Mouse (Mus musculus): Measurements from ENCODE around the gene Glud1.

Gene Glud1

DNA sequence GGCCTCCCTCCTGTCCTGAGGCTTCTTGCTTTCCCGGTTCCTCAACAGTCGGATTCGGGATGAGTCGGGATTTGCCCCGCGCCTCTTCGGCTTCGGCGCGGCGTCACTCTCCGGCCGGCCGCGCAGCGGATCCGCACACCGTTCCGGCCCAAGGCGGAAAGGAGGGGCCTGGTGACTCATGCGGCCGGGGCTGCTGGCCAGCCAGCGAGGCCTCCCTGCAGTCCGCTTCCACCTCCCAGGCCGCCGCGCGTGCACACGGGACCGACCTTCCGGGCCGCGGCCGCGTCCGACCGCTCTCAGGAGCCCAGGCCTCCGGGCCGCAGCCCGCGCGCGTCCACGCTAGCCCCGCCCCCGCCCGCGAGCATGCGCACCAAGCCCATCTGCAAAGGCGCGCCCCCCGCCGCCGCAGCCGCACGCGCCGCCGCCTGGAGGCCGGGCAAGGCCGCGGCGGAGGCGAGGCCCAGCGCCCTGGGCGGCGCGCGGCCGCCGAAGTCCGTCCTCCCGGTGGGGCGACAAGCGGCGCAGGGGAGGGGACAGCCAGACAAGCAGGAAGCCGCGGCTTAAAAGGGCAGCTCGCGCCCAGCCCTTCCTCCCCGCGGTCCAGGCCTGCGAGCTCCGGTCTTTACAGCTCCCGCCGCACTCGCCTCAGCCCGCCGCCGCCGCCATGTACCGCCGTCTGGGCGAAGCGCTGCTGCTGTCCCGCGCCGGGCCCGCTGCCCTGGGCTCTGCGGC, at the start of gene Glud1, which contains the start of gene Shld2:
Gene Glud1 (plus strand): TSS at position 494 of the 732 bp plus-strand sequence.
Gene Shld2 (minus strand): TSS at position 260 of the 732 bp plus-strand sequence.
- peak; percentile 97 to 98 for DNase-seq

DNA sequence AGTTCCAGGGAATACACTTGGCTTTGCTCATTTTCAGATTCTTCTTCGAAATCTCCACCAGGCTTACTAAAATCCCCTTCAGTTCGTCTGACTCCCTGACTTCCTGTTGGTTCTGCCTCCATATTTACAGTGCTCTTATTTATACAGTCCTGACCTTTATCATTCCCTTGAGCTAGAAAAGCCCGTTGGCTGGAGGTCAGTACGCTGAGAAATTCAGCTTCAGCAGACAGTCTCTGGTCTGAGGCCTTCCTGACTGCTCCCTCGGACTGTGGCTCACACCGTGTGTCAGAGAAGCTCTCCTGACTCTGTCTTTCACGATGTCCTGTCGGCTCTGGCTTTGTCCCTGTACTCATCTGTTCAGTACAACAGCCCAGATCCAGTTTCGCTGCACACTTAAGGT, 42.5 kb upstream of the Glud1 start:
- DNase-seq: peak; percentile 11 to 24

DNA sequence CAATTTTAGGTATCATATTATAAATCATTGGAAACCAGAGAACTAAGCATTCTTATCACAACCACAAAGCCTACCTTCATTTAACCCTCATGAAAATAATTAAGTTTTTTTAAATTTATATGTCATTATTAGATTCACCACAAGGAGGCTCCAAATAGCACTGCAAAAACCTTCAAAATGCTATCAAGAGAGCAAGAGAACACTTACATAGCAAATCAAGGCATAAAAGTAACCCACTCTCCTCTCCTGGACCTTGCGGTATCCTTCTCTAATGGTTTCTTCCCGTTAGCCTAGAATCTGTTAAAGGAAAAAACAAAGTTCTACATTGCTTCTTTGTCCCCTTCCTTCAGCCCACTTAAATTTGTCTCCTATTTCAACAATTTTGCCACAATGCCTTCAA, 37.2 kb upstream of the Glud1 start:
- no peak for DNase-seq

DNA sequence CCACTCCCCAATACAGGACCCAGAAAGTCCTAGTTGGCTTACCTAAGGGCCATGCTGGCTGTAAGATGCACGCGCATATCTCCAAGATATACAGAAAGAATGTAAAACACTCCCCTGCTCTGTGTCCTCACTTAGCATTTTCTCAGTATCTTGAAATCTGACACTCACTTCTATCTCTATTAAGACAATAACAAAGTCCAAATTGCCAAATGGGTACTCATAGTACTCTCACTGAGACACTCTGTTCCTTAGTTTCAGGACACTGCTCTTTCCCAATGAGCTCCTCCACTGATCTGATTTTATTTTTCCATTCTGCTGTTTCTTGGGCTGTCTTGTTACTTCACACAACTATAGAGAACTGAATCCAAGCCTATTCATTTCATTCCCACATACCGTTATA, 36.4 kb upstream of the Glud1 start:
- DNase-seq: peak in 1 of 2 experiments; percentile 59

DNA sequence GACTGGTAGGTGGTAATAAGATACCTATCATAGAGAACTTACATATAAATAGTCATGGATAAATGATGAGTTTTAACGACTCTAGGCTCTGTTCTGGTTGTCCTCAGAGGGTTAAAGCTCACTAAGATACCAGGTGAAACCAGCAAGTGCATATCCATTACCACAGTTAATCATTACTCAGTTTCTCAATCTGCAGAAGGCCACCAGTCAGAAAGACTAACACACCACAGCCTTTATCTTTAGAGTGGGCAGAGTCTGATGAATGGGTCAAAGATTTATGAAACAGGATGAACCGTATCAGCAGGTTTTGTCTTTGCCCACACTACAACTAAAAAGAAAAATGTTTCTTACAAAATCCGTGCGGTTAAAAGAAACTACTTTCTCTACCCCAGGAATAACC, 35.3 kb upstream of the Glud1 start:
- DNase-seq: peak in 1 of 2 experiments; percentile 67

DNA sequence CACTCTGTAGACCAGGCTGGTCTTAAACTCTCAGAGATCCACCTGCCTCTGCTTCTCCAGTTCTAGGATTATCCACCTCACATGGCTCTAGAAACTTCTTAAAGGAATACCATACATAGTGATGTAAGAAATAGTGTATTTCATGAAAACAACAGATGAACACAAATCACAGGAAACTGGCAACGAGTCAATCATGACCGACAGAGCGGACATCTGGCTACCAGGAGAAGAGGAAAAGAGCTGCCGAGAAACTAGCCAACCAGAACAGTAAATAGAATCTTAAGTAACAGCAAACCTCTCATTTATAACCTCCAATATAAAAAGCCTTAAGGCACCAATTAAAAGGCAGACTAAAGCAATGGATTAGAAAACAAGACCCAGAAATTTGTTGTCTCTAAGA, 30.8 kb upstream of the Glud1 start:
- DNase-seq: peak; percentile 53 to 61

DNA sequence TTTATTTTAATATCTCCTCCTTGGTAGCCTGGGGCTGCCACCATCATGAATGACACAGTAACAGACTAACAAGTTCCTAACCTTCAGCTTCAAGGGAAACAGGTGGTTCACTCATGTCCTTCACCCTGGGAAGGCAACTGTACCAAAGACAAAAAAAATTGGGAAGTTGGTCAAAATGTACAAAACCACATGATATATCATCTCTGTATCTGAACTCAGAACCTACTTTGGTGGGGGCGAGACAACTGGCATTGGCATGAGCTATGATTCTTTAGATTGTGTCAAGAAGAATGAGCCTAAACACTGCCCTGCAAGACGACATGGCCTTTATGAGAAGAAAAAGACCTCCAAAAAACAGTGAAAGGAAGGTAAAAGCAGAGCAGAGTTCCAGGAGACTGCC, 29.7 kb upstream of the Glud1 start:
- no peak for DNase-seq

DNA sequence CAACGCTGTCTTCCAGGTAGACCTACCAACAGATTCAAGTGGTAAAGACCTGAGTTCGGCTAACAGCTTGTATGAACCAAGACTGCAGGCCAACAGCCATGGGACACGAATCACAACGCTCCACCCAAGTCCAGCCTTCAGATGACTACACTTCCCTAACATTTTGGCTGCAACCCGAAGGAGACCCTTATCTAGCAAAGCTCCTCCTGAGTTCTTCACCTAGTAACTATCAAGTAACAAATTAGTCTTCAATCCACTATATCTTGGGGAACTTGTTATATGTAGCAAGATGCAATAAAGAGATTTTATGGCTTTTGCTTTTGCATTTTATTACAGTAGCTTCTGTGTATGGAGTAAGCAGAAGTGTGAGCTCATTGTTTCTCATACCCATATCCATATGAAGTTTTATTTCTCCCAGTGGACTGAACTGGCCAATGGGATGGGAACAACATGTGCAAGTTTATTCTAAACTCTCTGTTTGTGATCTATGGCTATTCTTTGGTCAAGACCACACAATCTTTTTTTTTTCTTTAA, 28.7 kb upstream of the Glud1 start:
- no peak for DNase-seq

DNA sequence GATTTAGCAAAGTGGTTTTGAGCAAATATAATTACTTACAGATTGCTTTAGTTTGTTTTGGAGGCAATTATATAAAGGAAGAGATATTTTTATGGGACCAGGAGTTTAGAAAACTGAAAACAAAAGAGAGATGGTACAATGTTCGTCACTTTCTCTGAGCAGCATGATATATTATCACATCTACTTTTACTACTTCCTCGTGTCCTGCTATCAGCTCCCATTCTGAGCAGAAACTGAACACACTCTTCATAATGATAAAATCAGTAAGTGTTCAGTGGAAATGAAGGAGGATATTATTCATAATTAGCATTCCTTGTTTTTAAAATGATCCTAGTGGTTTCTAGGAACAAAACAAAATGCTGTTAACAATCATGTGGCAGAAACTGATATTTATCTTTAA, 22.1 kb upstream of the Glud1 start:
- DNase-seq: no peak

DNA sequence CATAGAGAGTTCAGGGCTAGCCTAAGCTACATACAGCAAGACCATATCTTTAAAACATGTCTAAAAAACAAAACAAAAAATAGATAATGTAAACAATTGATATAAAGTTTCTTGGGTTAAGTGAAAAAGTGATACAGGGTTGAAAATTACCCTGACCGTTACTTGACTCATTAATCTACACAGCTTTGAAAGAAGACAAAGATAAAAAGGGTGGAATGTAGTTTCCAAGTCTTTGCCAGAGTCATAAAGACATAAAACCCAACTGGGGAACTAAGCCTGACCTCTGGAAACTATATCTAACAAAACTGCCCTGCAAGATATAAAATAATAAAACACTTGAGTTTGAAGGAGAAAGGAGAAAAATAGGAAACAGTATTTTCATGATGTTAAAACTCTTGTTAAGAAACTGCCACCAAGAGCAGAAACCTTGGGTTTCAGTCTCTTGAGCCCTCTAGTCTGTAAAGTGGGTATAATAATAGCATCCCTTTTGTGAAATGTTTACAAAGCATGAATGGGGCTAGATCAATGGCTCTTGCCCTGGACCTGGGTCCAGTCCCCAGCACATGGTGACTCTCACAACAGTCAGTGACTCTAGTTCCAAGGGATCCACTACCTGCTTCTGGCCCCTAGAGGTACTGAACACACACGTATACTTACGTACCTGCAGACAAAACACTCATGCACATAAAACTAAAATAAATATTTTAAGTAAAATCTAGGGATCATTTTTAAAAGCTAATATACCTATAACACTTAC, 21.1 kb upstream of the Glud1 start:
- no peak for DNase-seq

DNA sequence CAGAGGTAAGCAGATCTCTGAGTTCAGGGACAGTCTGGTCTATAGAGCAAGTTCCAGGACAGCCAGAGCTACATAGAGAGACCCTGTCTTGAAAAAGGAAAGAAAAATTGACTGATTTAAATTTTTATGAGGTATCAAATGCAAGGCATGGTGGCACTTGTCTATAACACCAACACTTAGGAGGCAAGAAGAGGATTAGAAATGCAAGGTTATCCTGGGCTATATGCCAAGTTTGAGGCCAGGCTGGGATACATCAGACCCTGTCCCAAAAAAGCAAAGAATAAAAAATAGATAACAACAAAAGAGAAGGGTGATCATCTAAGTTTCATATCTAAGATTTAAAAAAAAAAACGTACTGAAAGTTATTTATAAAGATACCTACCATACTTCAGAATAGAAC, 20.3 kb upstream of the Glud1 start:
- DNase-seq: no peak

DNA sequence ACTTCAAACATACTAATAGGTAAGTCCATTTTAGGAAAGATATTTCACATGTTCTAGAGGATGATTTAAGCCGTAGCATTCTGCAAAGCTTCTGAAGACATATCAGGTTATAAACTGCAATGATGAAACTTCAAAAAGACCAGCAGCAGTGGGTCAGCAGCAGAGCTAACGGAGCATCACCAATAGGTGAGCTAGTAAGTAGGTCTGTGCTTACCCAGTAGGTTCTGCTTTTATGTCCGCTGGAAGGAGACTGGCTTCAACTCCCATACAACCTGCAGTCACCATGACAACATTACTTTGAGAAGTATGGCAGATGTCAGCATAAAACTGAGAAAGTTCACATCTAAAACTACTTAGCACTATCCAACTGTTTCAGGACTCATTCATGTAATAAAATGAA, 16.9 kb upstream of the Glud1 start:
- DNase-seq: peak; percentile 32 to 64

DNA sequence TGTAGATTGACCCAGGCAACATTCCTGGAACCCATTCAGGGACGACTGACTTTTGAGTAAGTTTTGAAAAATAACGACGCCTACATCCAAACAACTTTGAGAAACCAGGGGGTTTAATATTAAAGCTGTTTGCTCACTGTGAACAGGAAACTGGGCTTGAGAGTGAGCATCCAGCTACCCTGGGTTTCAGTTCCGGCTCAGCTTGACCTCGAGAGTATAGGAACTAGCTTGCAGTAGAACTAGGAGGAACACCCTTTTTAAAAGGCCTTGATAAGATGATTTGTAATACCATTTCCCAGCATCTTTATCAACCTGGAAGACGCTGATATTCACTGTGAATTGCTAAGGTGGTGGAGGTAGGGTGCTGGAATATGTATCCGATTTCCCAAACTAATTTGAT, 14.2 kb upstream of the Glud1 start:
- peak; percentile 24 to 28 for DNase-seq

DNA sequence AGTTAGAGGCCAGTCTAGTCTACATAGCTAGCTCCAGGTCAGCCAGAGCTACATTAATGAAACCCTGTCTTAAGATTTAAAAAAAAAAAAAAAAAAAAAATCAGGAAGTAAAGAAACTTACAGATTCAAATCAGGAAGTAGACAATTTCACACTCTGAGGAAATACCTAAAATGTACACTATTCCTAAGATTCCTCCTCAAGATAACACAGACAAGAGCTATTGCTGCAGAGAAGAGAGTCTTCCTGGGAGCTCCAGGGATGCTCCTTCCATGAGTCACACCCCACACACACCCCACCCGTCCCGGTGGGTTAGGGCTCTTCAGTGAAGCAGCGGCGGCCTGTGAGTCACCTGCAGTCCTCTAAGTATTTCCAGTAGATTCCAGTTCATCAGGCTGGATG, 13.5 kb upstream of the Glud1 start:
- DNase-seq: peak in 1 of 2 experiments; percentile 26

DNA sequence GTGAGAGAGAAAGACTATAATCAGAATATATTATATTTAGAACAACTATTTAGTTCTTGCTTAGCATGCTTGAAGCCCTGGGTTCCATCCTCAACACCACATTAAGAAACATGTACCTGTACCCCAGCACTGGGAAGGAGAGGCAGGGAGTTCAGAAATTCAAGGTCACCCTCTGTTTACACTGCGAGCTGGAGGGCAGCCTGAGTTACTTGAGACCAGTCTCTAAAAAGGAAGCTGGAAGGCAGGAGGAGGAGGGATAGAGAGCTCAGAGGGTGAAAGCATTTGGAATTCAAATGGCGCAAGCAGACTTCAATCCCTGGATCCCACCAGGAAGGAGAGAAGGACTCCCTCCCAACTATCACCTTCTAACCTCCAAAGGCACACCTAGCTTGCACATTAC, 12.9 kb upstream of the Glud1 start:
- peak; percentile 34 to 43 for DNase-seq

DNA sequence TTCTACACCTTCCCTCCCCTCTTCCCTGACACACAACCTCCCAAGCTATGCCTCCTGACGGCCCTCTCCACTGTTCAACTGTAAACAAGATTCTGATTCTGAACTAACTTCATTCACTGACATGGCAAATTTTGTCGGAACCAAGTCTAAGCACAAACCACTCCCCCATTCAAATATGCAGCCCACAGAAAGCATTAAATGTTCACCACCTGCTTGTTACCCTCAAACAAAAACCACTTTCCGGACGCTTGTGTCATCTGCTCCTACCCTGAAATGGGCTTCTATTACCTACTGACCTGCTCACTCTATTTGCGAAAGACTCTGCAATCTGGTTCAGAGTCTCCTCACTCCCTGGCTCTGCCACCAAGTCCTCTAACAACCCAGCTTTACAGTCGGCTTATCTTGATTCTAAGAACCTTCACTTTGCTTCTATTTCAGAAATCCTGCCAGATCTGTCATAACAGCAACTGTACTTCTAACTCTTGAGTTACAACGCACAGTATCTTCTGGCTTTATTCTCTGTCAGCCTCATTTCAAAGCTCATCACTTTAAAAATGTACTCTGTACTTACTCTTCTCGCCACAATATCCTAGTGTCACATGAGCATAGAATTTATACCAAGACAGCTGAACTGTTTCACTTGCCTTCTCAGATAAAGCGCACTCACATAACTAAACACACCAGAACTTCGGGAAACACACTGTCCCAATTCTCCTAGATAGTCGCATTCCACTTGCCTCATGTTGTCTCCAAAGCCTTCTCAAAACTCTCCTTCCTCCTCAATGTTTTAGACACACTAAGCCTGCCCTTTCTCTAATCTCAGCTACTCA, 11.4 kb upstream of the Glud1 start:
- DNase-seq: peak in 1 of 2 experiments; percentile 19

DNA sequence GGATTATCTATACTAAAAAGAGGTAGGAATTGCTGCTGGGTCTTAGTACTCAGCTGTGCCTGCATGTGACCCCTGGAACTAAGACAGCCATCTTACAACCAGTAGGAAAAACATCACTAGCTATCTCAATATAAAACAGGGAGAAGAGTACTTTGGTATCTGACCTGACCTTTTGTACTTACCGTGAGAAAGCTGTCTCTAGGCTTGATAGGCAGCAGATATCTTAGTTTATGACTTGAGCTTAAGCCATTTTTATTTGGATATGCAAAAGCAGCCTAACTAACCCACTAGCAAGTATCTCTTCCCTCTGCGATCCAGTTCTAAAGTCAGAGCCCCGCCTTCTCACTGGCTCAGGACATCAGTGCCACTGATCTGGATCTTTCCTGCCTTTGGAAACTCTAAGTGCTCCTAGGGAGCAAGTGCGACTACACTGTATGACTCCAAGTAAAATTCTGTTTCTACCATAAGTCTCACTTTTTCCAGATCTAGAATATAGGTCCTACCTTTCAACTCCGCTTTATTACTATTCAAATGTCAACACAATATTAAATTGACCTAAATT, 7.8 kb upstream of the Glud1 start:
- DNase-seq: peak; percentile 32 to 56

DNA sequence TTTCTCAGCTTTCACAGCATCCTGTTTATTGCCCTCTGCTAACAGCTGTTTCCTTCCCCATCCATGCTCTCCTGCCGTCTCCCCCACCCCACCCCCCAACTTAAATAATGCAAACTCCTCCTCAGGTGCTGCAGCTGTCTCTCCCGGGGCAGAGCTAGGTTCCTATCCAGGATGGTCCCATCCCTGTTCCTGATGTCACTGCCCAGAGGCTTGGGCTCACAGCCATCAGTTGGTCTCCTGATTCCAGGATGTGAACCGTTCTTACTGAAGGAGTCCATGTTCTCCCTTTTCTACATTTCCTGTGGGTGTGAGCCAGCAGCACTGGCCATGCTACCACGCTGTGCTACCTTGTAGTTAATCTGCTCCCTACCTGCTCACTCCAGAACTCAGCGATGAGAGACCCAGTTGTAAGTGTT, 7.3 kb upstream of the Glud1 start:
- DNase-seq: peak; percentile 31 to 51

DNA sequence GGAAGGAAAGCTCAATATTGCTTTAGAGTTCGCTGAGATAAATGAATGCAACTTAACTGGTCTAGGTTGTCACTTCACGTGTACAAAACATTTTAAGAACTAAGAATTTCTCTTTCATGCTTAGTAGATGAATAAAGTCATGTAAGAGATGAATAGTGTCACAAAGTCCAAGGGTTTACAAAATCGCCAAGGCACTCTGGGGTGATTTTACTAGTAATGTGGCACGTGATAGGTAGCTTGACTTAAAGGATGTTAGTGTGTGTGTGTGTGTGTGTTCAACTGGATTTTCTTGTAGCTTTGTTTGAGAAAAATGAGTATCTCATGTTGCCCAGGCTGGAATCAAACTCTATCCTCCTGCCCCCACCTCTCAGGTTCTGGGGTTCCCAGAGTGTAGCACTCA, 1.3 kb upstream of the Glud1 start:
- no peak for DNase-seq

DNA sequence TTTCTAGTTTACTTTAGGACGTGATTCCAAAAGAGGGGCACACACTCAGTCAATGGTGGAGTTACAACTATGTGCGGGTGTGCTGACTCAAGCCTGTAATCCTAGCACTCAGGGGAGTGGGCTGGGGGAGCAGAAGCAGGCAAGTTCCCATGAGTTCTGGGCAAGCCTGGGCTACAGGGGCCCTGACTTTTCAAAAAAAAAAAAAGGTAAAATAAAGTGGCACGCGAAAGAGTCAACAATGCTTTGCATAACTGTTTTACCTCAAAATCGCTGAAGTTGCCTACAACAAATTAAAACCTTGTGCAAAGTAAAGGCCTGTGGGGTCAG, 657 bp upstream of the Glud1 start:
- DNase-seq: peak in 1 of 2 experiments; percentile 11

DNA sequence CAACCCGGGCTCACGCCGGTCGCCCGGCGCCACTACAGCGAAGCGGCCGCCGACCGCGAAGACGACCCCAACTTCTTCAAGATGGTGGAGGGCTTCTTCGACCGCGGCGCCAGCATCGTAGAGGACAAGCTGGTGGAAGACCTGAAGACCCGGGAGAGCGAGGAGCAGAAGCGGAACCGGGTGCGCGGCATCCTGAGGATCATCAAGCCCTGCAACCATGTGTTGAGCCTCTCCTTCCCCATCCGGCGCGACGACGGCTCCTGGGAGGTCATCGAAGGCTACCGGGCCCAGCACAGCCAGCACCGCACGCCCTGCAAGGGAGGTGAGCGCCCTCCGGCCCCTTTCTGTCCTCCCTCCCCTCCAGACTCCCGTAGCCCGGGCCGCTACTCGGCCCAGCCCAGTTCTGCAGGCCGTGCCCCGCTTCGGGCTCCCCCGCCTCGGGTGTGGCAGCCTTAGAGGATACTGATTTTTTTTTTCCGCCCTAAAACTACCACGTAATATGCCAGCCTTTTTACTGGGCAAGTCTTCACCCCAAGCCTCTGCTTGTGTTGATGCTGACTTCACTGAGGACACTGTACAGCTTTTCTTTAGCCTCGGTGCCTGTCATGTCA, 599 bp downstream of the Glud1 start:
- peak; percentile 54 to 64 for DNase-seq

DNA sequence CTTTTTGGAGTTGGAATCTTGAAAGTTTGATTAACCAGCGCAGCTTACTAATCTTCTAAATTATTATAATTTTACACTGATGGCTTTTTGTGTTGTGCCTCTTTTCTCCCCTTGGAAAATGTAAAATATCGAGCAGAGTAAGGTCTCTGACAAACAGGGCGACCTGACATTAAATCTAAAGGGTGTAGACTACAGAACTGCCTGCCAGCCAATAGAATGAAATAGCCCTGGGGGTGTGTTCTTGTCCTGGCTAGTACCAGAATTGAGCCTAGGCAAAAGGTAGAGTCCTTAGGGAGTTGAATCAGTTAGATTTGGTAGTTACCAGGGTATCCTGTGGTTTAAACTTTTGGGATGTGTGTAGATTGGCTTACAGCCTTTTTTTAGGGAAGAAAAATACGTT, 1.2 kb downstream of the Glud1 start:
- DNase-seq: peak; percentile 59 to 83

Data from kidney, postnatal 36 days (tissue).